Mouse (Mus musculus) limb, embryonic 14.5 days (tissue): ENCODE measurements around the gene Tmem120a. TPM values are rescaled to one million over a fixed set of nuclear protein-coding genes. Genes with fewer than 3 reads are reported as not detected.

Source experiments
- ATAC-seq: fragments of 200-750 bp; cut with Nextera tagmentation; 2 replicates; pipeline ENCODE4 v1.8.0; 2017; ENCODE audit warnings: low read depth, moderate number of reproducible peaks, moderate TSS enrichment; ENCODE audit not compliant: low FRiP score
- DNase-seq: peaks from one replicate; pipeline ENCODE4 v3.0.0-alpha.2; 2015; ENCODE audit warnings: low spot score
- H3K27ac ChIP-seq: fragments of 300-500 bp; sonication (generic); replicated peaks from 2 replicates; pipeline ENCODE4 v1.5.1; 2014; ENCODE audit warnings: low read depth, mild to moderate bottlenecking, low read length, moderate library complexity, mixed read lengths
- H3K27me3 ChIP-seq: fragments of 300-500 bp; sonication (generic); 2 replicates; pipeline ENCODE4 v1.6.1; 2014; ENCODE audit warnings: low read length, mixed read lengths; ENCODE audit not compliant: control insufficient read depth, insufficient read depth
- H3K36me3 ChIP-seq: fragments of 300-500 bp; sonication (generic); 2 replicates; pipeline ENCODE4 v1.6.1; 2014; ENCODE audit warnings: mild to moderate bottlenecking, low read length, moderate library complexity, mixed read lengths; ENCODE audit not compliant: control insufficient read depth, insufficient read depth
- H3K4me1 ChIP-seq: fragments of 300-500 bp; sonication (generic); 2 replicates; pipeline ENCODE4 v1.6.1; 2014; ENCODE audit warnings: antibody characterized with exemption, low read length, mixed read lengths; ENCODE audit not compliant: control insufficient read depth, insufficient read depth
- H3K4me2 ChIP-seq: fragments of 300-500 bp; sonication (generic); replicated peaks from 2 replicates; pipeline ENCODE4 v1.6.1; 2014; ENCODE audit warnings: low read depth, mild to moderate bottlenecking, low read length, moderate library complexity; ENCODE audit not compliant: severe bottlenecking
- H3K4me3 ChIP-seq: fragments of 300-500 bp; sonication (generic); replicated peaks from 2 replicates; pipeline ENCODE4 v1.5.1; 2014; ENCODE audit warnings: low read length
- H3K9ac ChIP-seq: fragments of 300-500 bp; sonication (generic); 2 replicates; pipeline ENCODE4 v1.6.1; 2014; ENCODE audit warnings: mild to moderate bottlenecking, low read depth, low read length, moderate library complexity; ENCODE audit not compliant: severe bottlenecking
- H3K9me3 ChIP-seq: fragments of 300-500 bp; sonication (generic); 2 replicates; pipeline ENCODE4 v1.6.1; 2016; ENCODE audit warnings: low read length; ENCODE audit not compliant: control insufficient read depth
- POLR2A ChIP-seq: fragments of 200-500 bp; IDR thresholded peaks from 2 replicates; pipeline ENCODE4 v1.8.0; 2012; ENCODE audit warnings: inconsistent platforms, mild to moderate bottlenecking, moderate library complexity, borderline replicate concordance; ENCODE audit not compliant: insufficient read depth, insufficient read length; ENCODE audit errors: extremely low read depth
- WGBS: fragments of 180-500 bp; shearing (Covaris S2); extraction: QIAGEN DNeasy Blood & Tissue Kit; methylation state at CpG from one replicate; pipeline ENCODE4 v1.1.7; 2014; 5-methylcytosine and 5-hydroxymethylcytosine counted together
- polyA plus RNA-seq, 2 experiments: library from polyadenylated mRNA; depleted of rRNA in 1 of 2; stranded (reverse) in 1 of 2; unstranded in 1 of 2; fragments of >200 nt; fragmentation: Nextera tagmentation in 1 of 2; extraction: Ambion mirVana in 1 of 2; gene quantifications; 2 replicates each; pipeline versions ENCODE4 v1.2.1 to v1.2.3; 2012 to 2014

Gene Tmem120a
- polyA plus RNA-seq, 2 experiments, result 21.3 to 48.1 TPM

DNA sequence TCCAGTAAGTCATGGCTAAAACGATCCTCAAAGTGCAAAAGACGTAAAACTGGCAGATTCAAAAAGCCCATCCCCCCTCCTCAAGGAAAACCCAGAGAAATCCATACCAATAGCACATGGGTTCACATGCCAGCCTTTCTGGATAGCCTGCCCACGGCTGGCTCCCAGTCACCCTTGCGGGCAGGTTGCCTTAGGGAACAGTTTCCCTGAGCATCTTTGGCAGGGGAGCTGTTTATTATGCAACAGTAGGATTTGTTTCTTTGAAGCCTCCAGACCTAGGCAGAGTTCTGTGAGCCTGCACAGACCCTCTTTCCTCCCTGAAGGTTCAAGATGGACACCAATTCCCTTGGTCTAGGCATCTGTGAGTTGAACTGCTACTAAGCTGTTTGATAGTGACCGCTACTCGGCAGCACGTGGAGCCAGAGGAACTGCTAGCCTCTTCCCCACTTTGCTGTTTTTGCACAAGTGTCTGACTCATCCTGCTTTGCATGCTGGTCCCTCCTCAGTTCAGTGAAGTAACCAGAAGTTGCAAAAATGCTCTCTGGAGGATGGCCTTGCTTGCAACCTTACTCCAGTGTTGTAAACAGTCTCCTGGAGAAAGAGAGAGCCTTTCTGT is 33.5 kb downstream of the Tmem120a start:
- WGBS, result 75% methylated on average over 7 of the region's 7 CpGs
- peaks cover 25% of the 10 kb centered on the region for H3K36me3 ChIP-seq

DNA sequence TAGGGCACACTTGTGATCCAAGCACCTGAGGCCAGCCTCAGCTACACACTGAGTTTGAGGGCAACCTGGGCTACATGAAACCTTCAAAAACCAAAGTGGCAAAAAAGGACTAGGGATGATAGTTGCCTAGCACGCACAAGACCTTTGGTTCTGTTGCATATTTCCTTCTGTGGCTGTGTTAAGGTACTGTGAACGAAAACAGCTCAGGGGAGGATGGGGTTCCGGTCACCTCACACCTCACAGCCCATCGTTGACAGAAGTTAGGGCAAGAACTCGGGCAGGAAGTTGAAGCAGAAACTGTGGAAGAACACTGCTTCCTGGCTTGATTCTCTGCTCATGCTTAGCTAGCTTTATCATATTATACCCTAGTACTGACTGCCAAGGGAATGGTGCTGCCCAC is 34.5 kb downstream of the Tmem120a start:
- WGBS, result 99% methylated on average over 5 of the region's 5 CpGs
- ATAC-seq, result no peak

More for the DNA sequence above, 33.5 kb downstream of the Tmem120a start:
- TF ChIP-seq POLR2A, result no peak
- no peak overlapping the region for H3K4me3 ChIP-seq
- no peaks in the 10 kb centered on the region for H3K27me3 ChIP-seq
- H3K9ac ChIP-seq, result no peak overlapping the region
- ATAC-seq, result no peak
- H3K4me2 ChIP-seq, result no peak overlapping the region
- DNase-seq, result no peak
- no peaks in the 10 kb centered on the region; the same call in 1 of the 2 replicates for H3K4me1 ChIP-seq
- no peak overlapping the region for H3K27ac ChIP-seq
- H3K9me3 ChIP-seq, result no peaks in the 10 kb centered on the region

DNA sequence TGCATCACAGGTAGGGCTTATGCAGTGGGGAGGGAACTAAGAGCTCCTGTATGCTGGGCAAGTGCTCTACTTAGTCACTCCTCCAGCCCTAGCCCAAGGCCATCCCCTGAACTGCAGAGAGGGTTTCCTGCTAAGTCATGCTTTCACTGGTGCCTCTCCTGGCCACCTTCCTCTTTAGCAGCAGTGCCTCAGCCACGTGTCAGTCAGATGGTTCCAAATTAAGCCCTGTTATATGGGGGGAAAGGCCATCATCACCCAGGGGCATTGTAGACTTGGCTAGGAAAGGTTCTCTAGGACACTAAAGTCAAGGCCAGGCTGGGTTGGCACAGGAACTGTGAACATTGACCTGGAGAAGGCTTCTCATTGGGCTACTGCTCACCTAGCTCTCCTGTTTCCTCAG is 36.4 kb downstream of the Tmem120a start:
- H3K9ac ChIP-seq, result no peak overlapping the region
- no peak for TF ChIP-seq POLR2A
- no peak overlapping the region for H3K27ac ChIP-seq
- H3K27me3 ChIP-seq, result no peaks in the 10 kb centered on the region
- no peaks in the 10 kb centered on the region for H3K4me1 ChIP-seq
- peaks cover 32% of the 10 kb centered on the region for H3K36me3 ChIP-seq
- 75% methylated on average over 1 of the region's 1 CpGs for WGBS
- ATAC-seq, result no peak
- no peak for DNase-seq
- H3K4me2 ChIP-seq, result no peak overlapping the region
- H3K9me3 ChIP-seq, result no peaks in the 10 kb centered on the region
- H3K4me3 ChIP-seq, result no peak overlapping the region

More for the DNA sequence above, 34.5 kb downstream of the Tmem120a start:
- H3K9ac ChIP-seq, result no peak overlapping the region
- no peaks in the 10 kb centered on the region; the same call in 1 of the 2 replicates for H3K4me1 ChIP-seq
- H3K27me3 ChIP-seq, result no peaks in the 10 kb centered on the region
- H3K9me3 ChIP-seq, result no peaks in the 10 kb centered on the region
- no peak overlapping the region for H3K4me2 ChIP-seq
- H3K4me3 ChIP-seq, result no peak overlapping the region
- H3K27ac ChIP-seq, result no peak overlapping the region
- DNase-seq, result no peak
- peaks cover 29% of the 10 kb centered on the region for H3K36me3 ChIP-seq
- TF ChIP-seq POLR2A, result no peak

DNA sequence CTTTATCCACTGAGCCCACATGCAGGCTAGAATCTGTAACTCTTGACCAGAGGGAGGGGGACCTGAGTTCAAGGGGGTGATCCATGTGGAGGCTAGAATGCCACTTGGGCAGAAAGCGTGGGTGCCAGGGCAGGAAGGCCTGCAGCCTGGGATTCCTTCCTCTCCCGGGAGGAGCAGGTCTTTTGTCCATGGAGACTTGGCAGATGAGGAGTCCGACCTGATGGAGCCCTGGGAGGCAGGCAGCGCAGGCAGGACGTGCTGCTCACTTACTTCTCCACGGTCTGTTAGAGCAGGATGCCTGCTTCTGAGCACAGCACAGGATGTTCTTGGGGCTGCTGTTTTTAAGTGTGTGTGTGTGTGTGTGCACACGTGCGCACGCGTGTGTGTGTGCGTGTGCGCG is 37.2 kb downstream of the Tmem120a start:
- no peaks in the 10 kb centered on the region for H3K4me1 ChIP-seq
- no peak overlapping the region for H3K4me3 ChIP-seq
- H3K4me2 ChIP-seq, result no peak overlapping the region
- H3K27me3 ChIP-seq, result no peaks in the 10 kb centered on the region
- H3K9me3 ChIP-seq, result no peaks in the 10 kb centered on the region
- no peak for TF ChIP-seq POLR2A
- H3K9ac ChIP-seq, result no peak overlapping the region
- no peak for DNase-seq
- H3K27ac ChIP-seq, result no peak overlapping the region
- 95% methylated on average over 13 of the region's 13 CpGs for WGBS
- ATAC-seq, result no peak
- H3K36me3 ChIP-seq, result peaks cover 40% of the 10 kb centered on the region

DNA sequence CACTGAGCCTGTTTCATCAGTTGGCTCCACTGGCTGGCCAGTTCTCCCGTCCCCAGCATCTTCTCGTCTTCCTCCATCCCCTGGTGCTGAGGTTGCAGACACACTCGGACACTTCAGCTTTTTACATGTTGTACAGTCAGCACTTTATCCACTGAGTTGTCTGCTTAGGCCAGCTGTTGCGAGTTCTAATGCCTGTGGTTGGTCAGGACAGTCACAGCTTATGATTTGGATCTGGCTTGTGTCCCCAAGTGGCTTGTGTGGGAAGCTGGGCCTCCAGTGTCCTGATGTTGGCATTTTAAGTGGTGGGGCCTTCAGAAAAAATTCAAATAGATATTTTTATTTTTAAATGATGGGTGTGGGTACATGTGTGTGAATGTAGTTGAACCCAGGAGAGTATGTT is 38.9 kb downstream of the Tmem120a start:
- H3K9ac ChIP-seq, result no peak overlapping the region
- H3K27me3 ChIP-seq, result no peaks in the 10 kb centered on the region
- TF ChIP-seq POLR2A, result no peak
- peaks cover 45% of the 10 kb centered on the region for H3K36me3 ChIP-seq
- no peak overlapping the region for H3K27ac ChIP-seq
- whole genome bisulfite sequencing, result 96% methylated on average over 4 of the region's 4 CpGs
- no peak overlapping the region for H3K4me3 ChIP-seq
- ATAC-seq (no peak), DNase-seq (no peak)
- no peak overlapping the region for H3K4me2 ChIP-seq
- H3K9me3 ChIP-seq, result no peaks in the 10 kb centered on the region
- no peaks in the 10 kb centered on the region for H3K4me1 ChIP-seq

DNA sequence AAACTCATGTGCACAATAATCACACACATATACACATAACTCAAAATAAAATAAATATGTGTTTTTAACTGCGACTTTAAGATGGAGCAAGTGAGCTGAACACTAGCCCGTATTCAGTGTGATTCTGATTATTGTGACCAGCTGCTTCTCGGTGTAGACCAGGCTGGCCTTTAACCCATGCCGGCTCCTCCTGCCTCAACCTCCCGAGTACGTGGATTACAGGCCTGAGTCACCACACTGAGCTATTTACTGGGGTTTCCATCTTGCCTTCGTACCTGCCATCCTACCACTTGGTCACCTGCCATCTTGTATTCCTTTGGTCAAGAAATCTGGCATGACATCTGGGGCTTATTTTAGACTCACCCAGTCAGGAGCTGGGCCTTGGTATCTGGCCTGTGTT is 40.8 kb downstream of the Tmem120a start:
- Histone ChIP-seq H3K4me1 (no peaks in the 10 kb centered on the region), H3K27ac (no peak overlapping the region), H3K4me3 (no peak overlapping the region), H3K9me3 (no peaks in the 10 kb centered on the region), H3K4me2 (no peak overlapping the region), H3K9ac (no peak overlapping the region), H3K36me3 (peaks cover 50% of the 10 kb centered on the region), H3K27me3 (no peaks in the 10 kb centered on the region)
- no peak for DNase-seq
- ATAC-seq, result no peak
- no peak for TF ChIP-seq POLR2A
- 87% methylated on average over 7 of the region's 7 CpGs for WGBS
